Mouse (Mus musculus) erythroblast, embryonic 14.5 days (primary cell): ENCODE results near the gene Pomc.

Experiments used
- GATA1 ChIP-seq: IDR thresholded peaks from 2 replicates; pipeline ENCODE4 v1.6.1; 2012; ENCODE audit warnings: low read length, inconsistent platforms, mixed read lengths
- TAL1 ChIP-seq: IDR thresholded peaks from 3 replicates; pipeline ENCODE4 v1.6.1; 2012; ENCODE audit warnings: low read length, inconsistent platforms, mixed read lengths

- no peak for TF ChIP-seq TAL1
- no peak for TF ChIP-seq GATA1
Measured at GRCm38 (mm10) chr12:3944454-3945073, 10.2 kb upstream of the Pomc start.
